Mouse (Mus musculus) adrenal gland, postnatal 10 days (tissue): ENCODE measurements at regions not wholly inside any gene's neighbourhood (a gene's known extent, or its start where the extent isn't known, plus 50 kb on each side); places are given as distances from the start of the nearest gene placed in this dataset.
"Not testable (repeated sequence)": the region's sequence is repeated elsewhere in the genome, so short reads cannot be mapped to it uniquely, and the experiment has no call there.

ENCODE experiments used
- DNase-seq: peaks from one replicate; pipeline ENCODE4 v3.0.0; 2021; ENCODE audit warnings: mixed read lengths

DNA sequence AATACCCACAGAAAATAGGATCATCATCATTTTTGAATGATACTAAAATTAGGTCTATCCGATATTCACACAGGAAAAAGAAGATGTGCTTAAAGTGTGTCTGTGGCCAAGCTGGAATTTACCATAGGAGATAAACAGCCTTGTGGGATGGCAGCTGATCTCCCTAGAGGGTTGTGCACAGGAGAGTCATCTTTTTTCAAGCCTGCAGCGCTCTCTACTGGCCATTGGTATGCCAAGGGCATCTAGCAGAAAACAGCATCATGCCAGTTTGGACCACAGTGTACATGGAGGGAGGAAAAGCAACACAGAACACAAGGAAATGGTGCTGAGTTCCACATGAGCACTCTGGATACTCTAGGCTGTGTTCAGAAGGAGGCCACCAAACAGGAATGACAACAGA is 74.1 kb upstream of the Diaph3 start:
- peak; percentile 82 for DNase-seq

DNA sequence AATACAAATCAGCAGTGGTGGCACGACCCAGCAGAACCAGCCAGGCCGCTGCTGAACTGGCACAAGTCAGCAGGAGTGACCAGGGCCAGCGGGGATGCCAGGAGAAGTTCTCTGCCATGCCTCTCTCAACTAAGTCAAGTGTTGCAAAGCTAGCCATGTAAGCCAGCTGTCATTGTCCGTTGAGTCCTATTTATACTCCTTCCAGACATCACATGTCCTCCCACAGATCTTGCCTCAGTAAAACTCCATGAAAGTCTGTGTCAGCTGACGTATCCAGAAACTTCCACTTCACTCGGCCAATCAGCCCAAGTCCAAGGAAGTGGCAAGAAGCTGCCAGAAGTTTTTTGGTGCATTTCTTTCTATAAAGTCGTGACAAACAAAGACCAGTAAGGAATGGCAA is 76.0 kb upstream of the Diaph3 start:
- DNase-seq: no peak

DNA sequence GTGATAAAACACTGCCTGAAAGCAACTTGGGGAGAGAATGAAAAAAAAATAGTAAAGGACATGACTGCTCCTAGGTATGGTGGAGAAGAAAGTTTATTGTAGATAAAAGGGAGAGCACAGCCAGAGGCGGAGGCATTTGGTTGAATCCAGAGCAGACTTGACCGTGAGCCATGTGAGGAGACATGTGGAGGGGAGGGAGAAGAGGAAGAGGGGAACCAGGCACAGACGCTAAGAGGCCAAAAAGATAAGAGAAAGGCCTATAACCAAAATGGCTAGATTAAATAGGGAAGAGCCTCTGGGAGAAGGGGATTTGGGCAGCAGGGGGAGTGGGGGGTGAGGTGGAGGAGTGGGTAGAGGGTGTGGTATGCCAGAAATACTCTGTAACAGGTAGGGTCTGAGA is 78.9 kb upstream of the Diaph3 start:
- DNase-seq: no peak

DNA sequence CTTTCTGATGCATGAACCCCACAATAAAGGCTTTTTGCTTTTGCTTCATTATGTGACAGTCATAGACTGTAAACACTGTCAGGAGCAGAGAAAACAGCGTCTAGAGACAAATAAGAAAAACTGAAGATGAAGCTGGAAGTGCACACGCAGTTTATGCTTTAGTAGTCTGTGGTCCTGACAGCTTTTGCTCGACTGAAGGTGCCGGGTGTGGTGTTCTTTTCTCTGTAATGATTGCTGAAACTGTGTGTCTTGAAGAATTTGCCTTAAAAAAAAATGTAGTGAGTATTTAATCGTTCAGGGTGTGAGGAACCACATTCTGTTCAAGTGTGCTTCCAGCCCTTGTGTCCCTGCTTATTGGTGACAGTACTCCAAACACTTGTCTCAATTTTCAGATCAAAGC is 83.8 kb upstream of the Diaph3 start:
- DNase-seq: no peak

DNA sequence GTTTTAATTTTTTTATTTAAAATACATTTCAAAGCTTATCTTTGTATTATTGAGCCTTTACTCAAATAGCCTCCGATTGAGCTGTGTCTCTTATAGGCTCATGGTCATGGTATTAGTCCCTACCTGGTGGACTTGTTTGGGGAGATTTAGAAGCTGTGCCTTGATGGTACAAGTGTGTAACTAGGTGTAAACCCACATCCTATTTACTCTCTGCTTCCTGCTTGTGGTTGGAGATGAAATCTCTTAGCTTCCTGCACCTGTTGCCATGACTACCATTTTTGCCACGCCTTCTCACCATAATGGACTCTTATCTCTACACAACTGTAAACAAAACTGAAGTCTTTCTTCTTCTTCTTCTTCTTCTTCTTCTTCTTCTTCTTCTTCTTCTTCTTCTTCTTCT is 108.2 kb upstream of the Diaph3 start:
- no peak for DNase-seq

DNA sequence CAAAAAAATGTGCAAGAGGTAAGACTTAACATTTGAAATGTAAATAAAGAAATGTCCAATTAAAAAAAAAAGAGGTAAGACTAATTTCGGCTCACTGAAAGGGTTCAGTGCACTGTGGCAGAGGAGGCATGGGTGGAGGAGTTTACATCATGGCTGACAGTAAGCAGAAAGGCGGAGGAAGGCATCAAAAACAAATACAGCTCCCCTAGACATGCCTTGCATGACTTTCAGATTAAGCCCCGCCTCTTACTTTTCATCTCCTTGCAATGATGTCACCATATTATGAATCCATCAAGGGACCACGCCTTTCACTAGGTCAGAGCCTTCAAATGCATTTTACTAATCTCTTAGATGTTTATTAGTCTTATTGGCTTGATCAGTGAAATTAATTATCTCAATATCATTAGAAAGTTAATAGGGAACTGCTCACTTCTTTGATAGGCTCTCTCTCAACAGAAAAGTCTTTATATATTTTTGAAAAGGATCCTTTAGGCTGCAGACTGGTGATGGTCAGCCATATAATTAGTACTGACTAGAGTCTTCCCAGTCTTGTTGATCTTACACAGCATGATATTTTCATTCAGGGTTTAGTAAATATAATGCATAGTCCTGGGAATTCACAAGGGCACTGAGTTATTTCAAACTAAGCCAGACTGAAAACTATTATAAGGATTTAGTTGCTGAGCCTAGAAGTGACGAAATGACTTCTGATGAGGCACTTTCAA is 114.6 kb upstream of the Diaph3 start:
- DNase-seq: no peak

DNA sequence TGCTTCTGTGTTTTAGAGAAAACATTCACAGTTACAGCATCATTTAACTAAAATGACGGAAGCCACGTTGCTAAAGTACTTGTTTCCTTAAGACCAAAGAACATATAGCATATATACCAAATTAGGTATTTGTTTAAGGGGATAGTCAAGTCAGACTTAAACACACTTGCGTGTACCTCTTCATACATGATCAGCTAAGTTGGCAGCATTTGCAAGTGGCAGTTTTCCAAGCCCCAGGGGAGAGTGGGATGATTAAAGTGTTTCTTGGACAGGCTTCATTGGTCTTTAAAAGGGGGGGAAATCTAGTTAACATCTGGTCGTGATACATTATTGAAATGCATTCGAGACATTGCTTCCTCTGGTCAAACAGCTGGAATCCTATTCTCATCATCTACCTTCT is 120.7 kb upstream of the Diaph3 start:
- DNase-seq: no peak

DNA sequence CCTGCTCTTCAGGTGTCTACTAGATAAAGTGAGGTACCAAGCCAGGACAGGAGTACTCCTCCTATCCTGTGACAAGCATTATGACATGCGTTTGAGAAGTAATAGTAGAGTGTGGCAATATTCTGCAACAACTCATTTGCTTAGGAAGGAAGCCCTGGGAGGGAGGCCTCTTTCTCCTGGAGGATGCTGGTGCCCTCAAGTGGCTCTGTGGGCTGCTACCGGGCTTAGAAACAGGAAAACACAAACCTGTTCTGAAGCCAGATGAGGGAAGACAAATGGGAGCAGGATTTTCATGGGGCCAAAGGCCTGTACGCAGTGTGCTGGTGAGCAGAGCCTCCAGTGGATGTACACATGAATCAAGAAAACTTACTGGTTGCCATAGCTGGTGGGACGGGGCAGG is 123.8 kb upstream of the Diaph3 start:
- no peak for DNase-seq

DNA sequence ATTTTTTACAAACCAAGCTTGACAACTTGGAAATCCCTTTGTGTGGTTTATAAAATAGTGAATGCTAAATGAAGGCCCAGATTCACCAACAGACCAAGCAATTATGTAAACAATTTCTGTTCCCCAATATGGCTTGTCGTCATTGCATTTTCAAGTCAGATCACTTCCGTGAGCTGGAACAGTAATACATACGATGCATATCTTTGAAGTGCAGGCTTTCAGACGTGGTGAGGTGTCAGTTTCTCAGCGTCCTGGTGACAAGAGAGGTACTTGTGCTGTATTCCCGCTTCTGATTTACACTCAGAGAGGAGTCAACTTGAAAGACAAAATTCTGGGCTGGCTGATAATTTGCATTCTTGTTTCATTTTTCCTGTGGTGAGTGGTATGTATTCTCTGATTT is 125.3 kb upstream of the Diaph3 start:
- no peak for DNase-seq

DNA sequence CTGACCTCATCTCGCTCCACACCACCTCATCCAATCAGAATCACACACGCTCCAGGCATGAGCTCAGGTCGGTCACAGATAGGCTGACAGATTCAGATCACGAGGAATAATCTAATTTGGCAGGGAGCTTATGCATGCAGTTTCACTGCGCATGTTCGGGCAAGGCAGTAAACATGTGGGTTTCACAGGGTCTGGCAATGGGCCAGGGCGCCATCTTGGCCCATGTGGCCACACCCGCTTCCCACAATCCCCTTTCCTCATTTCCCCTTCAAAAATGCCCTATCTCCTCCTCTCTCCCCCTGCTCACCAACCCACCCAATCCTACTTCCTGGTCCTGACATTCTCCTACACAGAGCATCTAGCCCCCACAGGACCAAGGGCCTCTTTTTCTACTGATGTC is 127.2 kb upstream of the Tdrd3 start:
- DNase-seq: not testable (repeated sequence)

DNA sequence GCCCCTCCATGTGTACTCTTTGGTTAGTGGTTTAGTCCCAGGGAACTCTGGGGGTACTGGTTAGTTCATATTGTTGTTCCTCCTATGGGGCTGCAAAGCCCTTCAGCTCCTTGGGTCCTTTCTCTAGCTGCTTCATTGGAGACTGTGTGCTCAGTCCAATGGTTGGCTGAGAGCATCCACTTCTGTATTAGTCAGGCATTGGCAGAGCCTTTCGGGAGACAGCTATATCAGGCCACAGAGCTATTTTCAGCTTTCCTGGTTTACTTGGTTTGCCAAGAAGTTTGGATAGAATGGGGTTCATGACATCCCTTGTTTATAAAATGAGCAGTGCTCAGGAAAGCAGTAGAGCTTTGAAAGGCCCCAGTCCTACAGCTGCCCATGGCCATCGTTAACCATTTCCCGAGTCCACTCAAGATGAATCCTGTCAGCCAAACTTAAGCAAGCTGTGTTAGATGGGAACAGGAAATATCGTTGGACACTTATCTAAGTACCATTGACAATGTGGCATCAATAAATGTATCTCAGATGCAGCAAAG is 126.7 kb upstream of the Tdrd3 start:
- no peak for DNase-seq

DNA sequence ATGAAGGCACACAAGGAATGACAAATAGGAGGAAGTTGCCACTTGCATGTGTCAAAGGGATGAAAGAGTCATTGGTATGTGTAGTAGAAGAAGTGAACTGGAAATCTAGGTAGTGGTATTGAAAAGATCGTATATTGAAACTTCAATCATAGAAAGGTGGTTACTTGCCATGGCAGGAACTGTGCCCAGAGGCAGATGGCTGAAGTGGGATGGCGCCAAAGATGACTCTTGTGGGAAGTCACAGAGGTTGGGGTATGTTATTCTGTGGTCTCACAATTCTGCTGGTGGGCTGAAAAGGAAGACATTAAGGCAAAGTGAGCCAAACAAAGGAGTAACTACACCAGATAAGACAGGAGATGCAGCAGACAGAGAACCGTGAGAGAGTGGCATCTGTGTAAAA is 121.2 kb upstream of the Tdrd3 start:
- DNase-seq: no peak

DNA sequence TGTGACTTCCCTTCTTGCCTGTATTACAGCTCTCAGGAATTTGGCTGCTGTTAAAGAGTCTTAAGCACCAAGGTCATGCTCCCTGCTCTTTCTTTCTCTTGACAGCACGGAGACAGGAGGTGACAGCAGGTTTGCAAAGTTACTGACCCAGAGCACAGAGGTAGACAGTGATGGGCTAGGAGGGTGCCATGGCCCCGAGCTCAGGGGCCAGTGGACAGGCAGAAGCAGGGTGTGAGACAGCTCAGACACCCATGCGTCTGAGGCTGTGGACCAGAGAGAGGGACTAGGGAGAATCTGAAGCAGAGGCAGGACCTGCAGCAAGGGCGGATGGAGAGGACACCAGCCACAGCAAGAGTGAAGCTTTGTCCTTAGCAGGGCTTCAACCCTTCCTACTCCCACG is 119.3 kb upstream of the Tdrd3 start:
- DNase-seq: no peak

DNA sequence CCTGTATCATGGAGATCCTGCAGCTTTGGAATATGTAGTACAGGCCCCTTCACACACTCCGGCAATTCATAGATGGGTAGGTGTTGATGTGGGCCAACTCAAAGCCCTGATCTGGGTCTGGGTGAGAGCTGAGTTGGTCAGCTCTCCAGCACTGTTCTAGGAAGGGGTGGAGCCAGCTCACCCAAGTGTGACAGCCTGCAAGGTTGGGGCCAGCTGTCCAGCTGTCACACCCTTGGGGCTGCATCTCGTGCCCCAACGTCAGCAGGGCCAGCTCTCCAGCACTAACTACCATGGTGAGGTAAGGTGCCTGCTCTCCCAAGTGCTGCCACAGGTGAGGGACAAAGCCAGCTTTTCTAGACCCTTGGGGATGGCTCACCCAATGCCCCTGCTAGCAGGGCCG is 115.6 kb upstream of the Tdrd3 start:
- no peak for DNase-seq

DNA sequence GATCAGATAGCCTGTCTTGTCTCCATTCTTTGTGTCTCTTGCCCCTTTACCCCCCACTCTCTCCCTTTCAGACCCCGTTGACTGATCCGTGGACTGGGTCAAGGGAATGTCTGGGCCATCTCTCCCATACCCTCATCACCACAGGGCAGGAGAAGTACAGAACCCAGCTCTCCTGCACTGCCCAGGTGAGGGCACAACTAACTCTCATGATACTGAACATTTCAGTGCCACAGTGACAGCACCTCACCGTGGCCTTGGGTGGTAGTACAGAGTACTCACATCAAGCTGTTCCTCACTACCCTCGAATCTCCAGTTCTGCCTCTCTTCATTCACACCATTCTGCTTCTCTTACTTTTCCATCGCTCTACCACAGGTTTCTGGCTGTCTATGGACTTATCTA is 114.9 kb upstream of the Tdrd3 start:
- DNase-seq: no peak

DNA sequence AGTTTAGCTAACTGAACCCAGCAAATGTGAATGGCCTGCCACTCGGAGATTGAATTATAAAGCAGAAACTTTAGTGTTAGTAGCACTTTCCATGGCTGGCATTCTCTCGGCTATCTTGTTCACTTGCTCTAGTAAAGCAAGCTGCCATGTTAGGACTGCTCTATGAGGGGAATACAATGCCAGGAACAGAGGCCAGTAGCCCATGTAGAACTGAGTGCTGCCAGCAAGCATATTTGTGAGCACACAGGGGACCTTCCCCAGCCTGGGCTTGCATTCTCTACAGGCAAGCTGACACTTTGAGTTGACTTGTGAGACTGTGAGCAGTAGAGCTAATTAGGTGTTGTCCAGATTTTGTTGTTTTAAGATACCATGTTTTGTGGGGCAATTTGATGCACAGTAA is 111.0 kb upstream of the Tdrd3 start:
- no peak for DNase-seq

DNA sequence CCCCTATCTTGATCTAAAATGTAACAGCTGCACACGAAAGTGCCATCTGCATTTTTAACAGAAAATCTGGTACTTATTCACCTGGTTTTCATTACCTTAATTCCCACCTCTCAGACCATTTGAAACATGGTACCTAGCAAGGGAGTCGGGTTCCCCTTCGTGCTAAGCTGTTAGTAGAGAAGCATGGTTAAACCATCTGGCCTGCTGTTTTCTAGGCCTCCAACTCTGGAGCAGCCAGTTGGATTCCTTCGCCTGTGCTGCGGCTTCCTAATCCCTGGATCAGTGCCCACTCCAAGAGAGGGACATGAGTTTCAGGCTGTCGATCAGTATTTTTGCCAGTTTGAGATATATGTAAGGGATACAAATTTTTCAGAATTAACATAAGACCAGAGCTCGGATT is 110.4 kb upstream of the Tdrd3 start:
- DNase-seq: no peak

DNA sequence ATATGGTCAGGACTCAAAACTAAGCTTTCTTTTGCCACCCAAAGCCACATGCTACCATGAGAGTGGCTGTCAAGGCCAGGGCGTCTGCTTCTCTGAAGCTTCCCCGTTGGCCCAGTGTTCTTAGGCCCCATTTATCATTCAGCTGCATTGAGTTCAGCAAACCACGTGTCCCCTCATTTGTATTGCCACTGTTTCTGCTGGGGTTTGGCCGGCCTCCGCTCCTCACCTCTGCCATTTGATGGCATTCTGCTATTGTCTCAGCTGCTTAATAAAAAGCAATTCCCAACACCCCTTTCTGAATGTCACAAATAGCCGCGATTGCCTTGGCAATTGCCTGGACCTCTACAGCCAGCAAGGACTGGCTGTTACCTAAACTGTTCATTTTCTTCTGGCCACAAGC is 108.4 kb upstream of the Tdrd3 start:
- DNase-seq: no peak

DNA sequence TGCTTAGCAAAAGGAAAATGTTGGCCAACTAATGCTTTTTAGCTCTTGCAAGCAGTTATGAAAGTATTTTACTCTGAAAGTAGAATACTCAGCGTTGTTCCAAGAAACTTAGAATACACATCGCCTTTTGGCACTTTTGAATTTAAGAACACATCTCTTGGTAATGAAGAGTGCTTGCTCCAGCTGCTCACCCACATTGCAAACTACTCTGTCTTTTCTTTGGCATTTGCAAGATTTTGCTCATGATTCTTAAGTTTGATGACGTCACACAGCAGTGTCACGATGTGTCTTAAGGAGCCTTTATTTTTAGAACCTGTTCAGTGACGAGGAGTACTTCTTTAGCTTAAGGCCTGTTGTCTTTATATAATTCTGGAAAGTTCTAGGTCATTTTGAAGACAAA is 104.1 kb upstream of the Tdrd3 start:
- DNase-seq: no peak

DNA sequence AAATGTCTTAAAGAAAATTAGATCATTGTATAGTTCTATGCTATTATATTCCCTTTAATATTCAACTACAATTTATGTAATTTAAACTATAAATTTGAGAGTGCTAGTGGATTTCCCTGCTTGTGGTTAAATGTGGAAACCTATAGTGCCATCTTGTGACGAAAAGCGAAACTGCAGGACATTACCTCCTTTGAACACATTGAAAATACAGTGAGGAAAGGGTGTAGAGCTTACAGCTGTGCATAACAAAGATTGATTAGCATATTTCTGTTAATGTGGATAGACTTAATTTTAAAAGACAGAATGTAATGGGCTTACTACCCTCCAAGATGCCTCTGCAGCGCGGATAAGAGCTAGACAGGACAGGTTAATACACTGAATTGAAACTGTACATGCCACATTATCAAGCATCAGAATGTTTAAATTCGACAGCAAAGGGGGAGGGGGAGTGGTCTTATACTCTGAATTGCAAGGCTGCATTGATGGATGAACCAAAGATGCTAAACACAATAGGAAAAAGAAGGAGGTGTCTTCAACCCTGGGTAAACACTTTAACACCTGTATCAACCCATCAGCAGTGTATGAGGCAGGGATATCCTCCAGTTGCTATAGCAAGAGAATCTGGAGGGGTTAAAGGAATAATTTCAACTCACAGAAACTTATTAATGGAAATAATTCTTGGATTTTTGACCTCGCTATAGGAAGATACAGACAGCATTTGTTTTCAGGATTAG is 101.3 kb upstream of the Tdrd3 start:
- DNase-seq: peak; percentile 68

DNA sequence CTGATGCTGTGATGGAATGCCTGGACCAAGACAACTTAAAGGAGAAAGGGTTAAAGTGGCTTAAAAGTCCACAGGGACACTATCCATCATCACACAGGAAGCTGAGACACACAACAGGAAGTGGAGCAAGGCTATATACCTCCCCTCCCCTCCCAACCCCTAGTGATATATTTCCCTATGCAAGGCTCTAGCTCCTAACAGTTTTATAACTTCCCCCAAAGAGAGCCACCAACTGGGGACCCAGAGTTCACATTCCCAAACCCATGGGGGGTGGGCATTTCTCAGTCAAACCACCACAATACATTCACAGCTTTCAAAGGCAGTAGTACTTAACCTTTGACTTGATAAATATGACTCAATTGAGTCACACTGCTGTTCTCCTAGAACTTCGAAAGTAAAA is 88.6 kb upstream of the Tdrd3 start:
- DNase-seq: no peak

DNA sequence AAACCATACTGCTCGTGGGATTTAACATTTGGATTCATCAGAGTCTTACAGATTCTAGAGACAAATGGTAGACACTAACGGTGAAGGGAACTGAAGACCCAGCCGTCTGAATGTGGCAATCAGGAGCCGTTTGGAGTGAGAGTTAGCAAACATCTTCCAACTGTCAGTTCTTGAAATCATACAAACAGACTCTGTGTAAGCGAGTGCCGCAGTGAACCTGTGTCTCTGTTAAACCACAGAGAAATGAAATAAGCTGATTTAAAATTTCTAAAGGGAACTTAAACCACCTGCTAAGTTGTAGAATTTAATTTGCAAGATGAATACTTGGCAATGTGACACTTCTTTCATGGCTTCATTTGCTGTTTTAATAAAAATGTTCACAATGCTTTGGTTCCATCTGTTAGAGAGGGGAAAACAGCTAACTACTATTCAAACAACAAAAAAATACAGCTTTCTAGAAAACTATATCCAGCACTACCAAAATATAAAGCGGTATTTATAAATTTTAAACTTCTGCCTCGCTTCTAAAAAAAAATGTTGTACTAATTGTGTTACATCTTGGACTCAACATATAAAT is 78.4 kb upstream of the Tdrd3 start:
- DNase-seq: no peak

DNA sequence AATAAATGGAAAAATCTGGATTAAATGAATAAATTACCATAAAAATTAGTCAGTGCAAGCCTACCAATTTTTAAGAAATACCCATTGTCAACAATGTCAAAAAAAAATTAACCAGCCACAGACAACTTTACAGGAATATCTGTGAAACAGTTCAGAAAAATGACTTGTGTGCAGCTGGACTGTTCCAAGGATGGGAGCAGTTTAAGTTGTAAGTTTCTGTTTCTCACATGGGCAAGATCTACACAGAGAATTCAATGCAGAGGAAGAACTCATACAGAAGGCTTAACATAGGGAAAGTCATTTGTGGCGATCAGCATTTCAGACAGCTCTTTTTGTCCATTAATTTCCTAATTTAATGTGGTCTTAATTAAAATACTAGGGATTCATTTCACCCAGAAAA is 71.9 kb upstream of the Tdrd3 start:
- DNase-seq: no peak

DNA sequence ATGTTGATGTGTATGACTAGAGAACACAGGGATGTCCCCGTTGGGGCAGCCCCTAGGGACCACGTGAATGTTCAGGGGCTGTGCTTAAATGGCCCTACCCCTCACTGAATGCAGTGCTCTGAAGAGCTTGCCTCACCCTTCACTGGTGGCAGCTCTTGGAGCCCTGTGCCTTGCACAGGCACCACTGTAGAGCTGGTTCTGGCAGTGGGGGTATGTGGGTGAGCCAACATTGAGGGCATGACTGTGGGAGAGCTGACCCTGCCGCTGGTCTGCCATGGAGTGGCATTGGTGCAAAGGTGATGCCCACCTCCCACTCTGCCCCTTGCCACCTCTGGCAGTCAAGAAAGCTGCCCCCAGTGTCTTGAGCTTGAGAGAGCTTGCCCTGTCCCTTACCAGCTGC is 69.6 kb upstream of the Tdrd3 start:
- no peak for DNase-seq
